Mouse (Mus musculus): ENCODE measurements at regions not wholly inside any gene's neighbourhood (a gene's known extent, or its start where the extent isn't known, plus 50 kb on each side); places are given as distances from the start of the nearest gene placed in this dataset.

GRCm38 (mm10) chr6:95377590-95378245 is 55.8 kb downstream of the Gm10234 start:
- TF ChIP-seq CTCF (IDR thresholded peaks at IDR 0.05; ENCODE audit: borderline replicate concordance, insufficient read depth, low read depth, low read length), result no peak
- TF ChIP-seq POLR2A (IDR thresholded peaks at IDR 0.05; ENCODE audit: borderline replicate concordance, insufficient read depth, low read length), result no peak

Measured in cerebellum, adult 2 months (tissue).